Mouse (Mus musculus) limb, embryonic 12.5 days (tissue): ENCODE measurements at regions not wholly inside any gene's neighbourhood (a gene's known extent, or its start where the extent isn't known, plus 50 kb on each side); places are given as distances from the start of the nearest gene placed in this dataset.

ENCODE experiments used
- ATAC-seq: fragments of 200-750 bp; cut with Nextera tagmentation; 2 replicates; pipeline ENCODE4 v1.8.0; 2017; ENCODE audit warnings: low read depth, moderate TSS enrichment; ENCODE audit not compliant: insufficient number of reproducible peaks, insufficient read depth, low FRiP score, low TSS enrichment
- H3K27ac ChIP-seq: fragments of 300-500 bp; sonication (generic); 2 replicates; pipeline ENCODE4 v1.5.1; 2016; ENCODE audit warnings: mild to moderate bottlenecking, moderate library complexity
- H3K27me3 ChIP-seq: fragments of 300-500 bp; sonication (generic); 2 replicates; pipeline ENCODE4 v1.6.1; 2016; ENCODE audit warnings: mild to moderate bottlenecking, moderate library complexity
- H3K36me3 ChIP-seq: fragments of 300-500 bp; sonication (generic); 2 replicates; pipeline ENCODE4 v1.6.1; 2016; ENCODE audit warnings: mild to moderate bottlenecking, moderate library complexity
- H3K4me1 ChIP-seq: fragments of 300-500 bp; sonication (generic); replicated peaks from 2 replicates; pipeline ENCODE4 v1.6.1; 2016
- H3K4me2 ChIP-seq: fragments of 300-500 bp; sonication (generic); 2 replicates; pipeline ENCODE4 v1.6.1; 2016; ENCODE audit warnings: mild to moderate bottlenecking, moderate library complexity
- H3K4me3 ChIP-seq: fragments of 300-500 bp; sonication (generic); replicated peaks from 2 replicates; pipeline ENCODE4 v1.5.1; 2016; ENCODE audit warnings: mild to moderate bottlenecking
- H3K9ac ChIP-seq: fragments of 300-500 bp; sonication (generic); replicated peaks from 2 replicates; pipeline ENCODE4 v1.6.1; 2016; ENCODE audit warnings: mild to moderate bottlenecking, moderate library complexity
- H3K9me3 ChIP-seq: fragments of 300-500 bp; sonication (generic); 2 replicates; pipeline ENCODE4 v1.6.1; 2016; ENCODE audit warnings: mild to moderate bottlenecking, moderate library complexity
- WGBS: fragments of 180-500 bp; shearing (Covaris S2); methylation state at CpG from one replicate; pipeline ENCODE4 v1.1.7; 2016; 5-methylcytosine and 5-hydroxymethylcytosine counted together

- H3K4me2 ChIP-seq: no peak overlapping the region
- H3K9ac ChIP-seq: no peak overlapping the region
- no peaks in the 10 kb centered on the region for H3K9me3 ChIP-seq
- H3K27me3 ChIP-seq: no peaks in the 10 kb centered on the region
- H3K4me1 ChIP-seq: peaks cover 25% of the 10 kb centered on the region
- no peak; the same call in 1 of the 2 replicates for ATAC-seq
- H3K36me3 ChIP-seq: no peaks in the 10 kb centered on the region
- WGBS: 40% methylated on average over 9 of the region's 9 CpGs
- H3K27ac ChIP-seq: no peak overlapping the region
- no peak overlapping the region for H3K4me3 ChIP-seq
Observed at GRCm38 (mm10) chr13:107903150-107903959, 140.9 kb upstream of the Smim15 start.

- WGBS: 83% methylated on average over 5 of the region's 5 CpGs
- H3K4me1 ChIP-seq: peaks cover 25% of the 10 kb centered on the region
- H3K9me3 ChIP-seq: peaks cover 2% of the 10 kb centered on the region; the same call in 1 of the 2 replicates
- H3K27me3 ChIP-seq: no peaks in the 10 kb centered on the region
- H3K36me3 ChIP-seq: no peaks in the 10 kb centered on the region
- ATAC-seq: no peak
- no peak overlapping the region for H3K27ac ChIP-seq
- no peak overlapping the region for H3K4me3 ChIP-seq
- H3K4me2 ChIP-seq: no peak overlapping the region
- no peak overlapping the region for H3K9ac ChIP-seq
Observed at GRCm38 (mm10) chr13:107902800-107903149, 141.5 kb upstream of the Smim15 start.

- H3K4me3 ChIP-seq: no peak overlapping the region
- no peaks in the 10 kb centered on the region for H3K27me3 ChIP-seq
- H3K9me3 ChIP-seq: peaks cover 2% of the 10 kb centered on the region; the same call in 1 of the 2 replicates
- H3K4me1 ChIP-seq: peaks cover 25% of the 10 kb centered on the region
- no peaks in the 10 kb centered on the region for H3K36me3 ChIP-seq
- H3K27ac ChIP-seq: peak overlapping the region; percentile 66
- 42% methylated on average over 8 of the region's 8 CpGs for WGBS
- H3K9ac ChIP-seq: no peak overlapping the region
- ATAC-seq: no peak
- no peak overlapping the region for H3K4me2 ChIP-seq
Observed at GRCm38 (mm10) chr13:107899600-107900229, 144.5 kb upstream of the Smim15 start.

- peaks cover 12% of the 10 kb centered on the region; the same call in 1 of the 2 replicates for H3K27me3 ChIP-seq
Observed at GRCm38 (mm10) chr13:107897646-107898045, 146.6 kb upstream of the Smim15 start.

GRCm38 (mm10) chr13:107897184-107897583, 147.1 kb upstream of the Smim15 start:
- peaks cover 10% of the 10 kb centered on the region for H3K4me1 ChIP-seq
- no peak overlapping the region for H3K9ac ChIP-seq
- no peak for ATAC-seq
- no peak overlapping the region for H3K4me2 ChIP-seq
- H3K9me3 ChIP-seq: peaks cover 2% of the 10 kb centered on the region; the same call in 1 of the 2 replicates
- H3K36me3 ChIP-seq: no peaks in the 10 kb centered on the region
- H3K27ac ChIP-seq: no peak overlapping the region
- H3K4me3 ChIP-seq: no peak overlapping the region
- peaks cover 16% of the 10 kb centered on the region for H3K27me3 ChIP-seq
- WGBS: 81% methylated on average over 3 of the region's 3 CpGs

More at GRCm38 (mm10) chr13:107897646-107898045, 146.6 kb upstream of the Smim15 start:
- no peak overlapping the region for H3K9ac ChIP-seq
- H3K4me3 ChIP-seq: no peak overlapping the region
- no peaks in the 10 kb centered on the region for H3K36me3 ChIP-seq
- peaks cover 2% of the 10 kb centered on the region; the same call in 1 of the 2 replicates for H3K9me3 ChIP-seq
- no peak for ATAC-seq
- H3K4me2 ChIP-seq: no peak overlapping the region
- H3K27ac ChIP-seq: no peak overlapping the region
- peaks cover 8% of the 10 kb centered on the region for H3K4me1 ChIP-seq
- 73% methylated on average over 1 of the region's 1 CpGs for WGBS

- Histone ChIP-seq H3K4me1 (peaks cover 6% of the 10 kb centered on the region), H3K9ac (no peak overlapping the region), H3K9me3 (peaks cover 2% of the 10 kb centered on the region; the same call in 1 of the 2 replicates), H3K27me3 (peaks cover 21% of the 10 kb centered on the region), H3K27ac (no peak overlapping the region), H3K4me3 (no peak overlapping the region), H3K4me2 (no peak overlapping the region), H3K36me3 (no peaks in the 10 kb centered on the region)
- no peak for ATAC-seq
- WGBS: 92% methylated on average over 8 of the region's 8 CpGs
Observed at GRCm38 (mm10) chr13:107893581-107894183, 150.6 kb upstream of the Smim15 start.

GRCm38 (mm10) chr13:107893081-107893480, 151.2 kb upstream of the Smim15 start:
- 83% methylated on average over 4 of the region's 4 CpGs for WGBS
- no peak for ATAC-seq
- Histone ChIP-seq H3K4me3 (no peak overlapping the region), H3K27ac (no peak overlapping the region), H3K9ac (no peak overlapping the region), H3K36me3 (no peaks in the 10 kb centered on the region), H3K27me3 (peaks cover 21% of the 10 kb centered on the region), H3K4me1 (peaks cover 6% of the 10 kb centered on the region), H3K4me2 (no peak overlapping the region), H3K9me3 (peaks cover 2% of the 10 kb centered on the region; the same call in 1 of the 2 replicates)

GRCm38 (mm10) chr13:107891946-107892345, 152.3 kb upstream of the Smim15 start:
- WGBS: 13% methylated on average over 11 of the region's 11 CpGs
- Histone ChIP-seq H3K9ac (no peak overlapping the region; the same call in 1 of the 2 replicates), H3K9me3 (no peaks in the 10 kb centered on the region), H3K36me3 (no peaks in the 10 kb centered on the region), H3K4me2 (peak overlapping the region; percentile 82), H3K27me3 (peaks cover 21% of the 10 kb centered on the region), H3K27ac (no peak overlapping the region), H3K4me3 (peak overlapping the region; percentile 85), H3K4me1 (peaks cover 14% of the 10 kb centered on the region)
- no peak for ATAC-seq

- Histone ChIP-seq H3K4me2 (peak overlapping the region; percentile 82), H3K9me3 (no peaks in the 10 kb centered on the region), H3K27me3 (peaks cover 21% of the 10 kb centered on the region), H3K4me3 (peak overlapping the region; percentile 85), H3K4me1 (peaks cover 16% of the 10 kb centered on the region), H3K27ac (peak overlapping the region; percentile 97), H3K9ac (peak overlapping the region; percentile 75), H3K36me3 (no peaks in the 10 kb centered on the region)
- under 1% methylated on average over 95 of the region's 95 CpGs for WGBS
- peak; percentile 12; the same call in 1 of the 2 replicates for ATAC-seq
Observed at GRCm38 (mm10) chr13:107890866-107891821, 153.1 kb upstream of the Smim15 start.

- Histone ChIP-seq H3K27me3 (peaks cover 21% of the 10 kb centered on the region), H3K27ac (peak overlapping the region; percentile 97), H3K9me3 (no peaks in the 10 kb centered on the region), H3K4me3 (peak overlapping the region; percentile 85), H3K4me2 (peak overlapping the region; percentile 82), H3K4me1 (peaks cover 16% of the 10 kb centered on the region), H3K36me3 (no peaks in the 10 kb centered on the region), H3K9ac (peak overlapping the region; percentile 75)
- ATAC-seq: peak; percentile 95
- whole genome bisulfite sequencing: under 1% methylated on average over 83 of the region's 90 CpGs
Observed at GRCm38 (mm10) chr13:107889985-107890865, 154.0 kb upstream of the Smim15 start.
